Mouse (Mus musculus): Measurements from ENCODE around the gene Olfr577. TPM values are rescaled to one million over a fixed set of nuclear protein-coding genes. Genes with fewer than 3 reads are reported as not detected.

The Olfr577 gene
- polyA plus RNA-seq (2016; fragmentation: Nextera tagmentation; extraction: Ambion mirVana), result not detected in 2 replicates

- Histone ChIP-seq H3K9ac (no peak within 1 kb of the TSS), H3K9me3 (no peaks in the 10 kb centered on the region), H3K4me3 (no peak within 1 kb of the TSS), H3K27ac (no peak within 1 kb of the TSS), H3K36me3 (no peaks in the 10 kb centered on the region), H3K4me2 (replicated peaks) (no peak within 1 kb of the TSS), H3K27me3 (no peaks in the 10 kb centered on the region), H3K4me1 (no peaks in the 10 kb centered on the region)
- WGBS, result 77% methylated on average over 2 of the region's 2 CpGs
- no peak for ATAC-seq (ENCODE audit: insufficient number of reproducible peaks, insufficient read depth, low FRiP score, low TSS enrichment)
Measured at GRCm38 (mm10) chr7:102975843-102976242, at the start of gene Olfr577. Gene Olfr577 (minus strand): TSS chr7:102975943.

- Histone ChIP-seq H3K9me3 (no peaks in the 10 kb centered on the region), H3K4me2 (replicated peaks) (no peak within 1 kb of the TSS), H3K27ac (no peak within 1 kb of the TSS), H3K36me3 (no peaks in the 10 kb centered on the region), H3K27me3 (no peaks in the 10 kb centered on the region), H3K9ac (no peak within 1 kb of the TSS), H3K4me3 (no peak within 1 kb of the TSS), H3K4me1 (no peaks in the 10 kb centered on the region)
- WGBS, result 64% methylated on average over 3 of the region's 3 CpGs
- ATAC-seq (ENCODE audit: insufficient number of reproducible peaks, insufficient read depth, low FRiP score, low TSS enrichment), result no peak
Measured at GRCm38 (mm10) chr7:102989224-102989623, 13.5 kb upstream of the Olfr577 start, which contains the start of gene Olfr578. Gene Olfr578 (minus strand): TSS chr7:102989324.

- H3K36me3 ChIP-seq, result no peaks in the 10 kb centered on the region
- no peaks in the 10 kb centered on the region for H3K9me3 ChIP-seq
- H3K27ac ChIP-seq, result no peak overlapping the region
- no peaks in the 10 kb centered on the region for H3K4me1 ChIP-seq
- no peak overlapping the region for H3K9ac ChIP-seq
- WGBS, result 57% methylated on average over 1 of the region's 1 CpGs
- no peak for ATAC-seq (ENCODE audit: insufficient number of reproducible peaks, insufficient read depth, low FRiP score, low TSS enrichment)
- no peaks in the 10 kb centered on the region for H3K27me3 ChIP-seq
- no peak overlapping the region for H3K4me3 ChIP-seq
- no peak overlapping the region for H3K4me2 ChIP-seq (replicated peaks)
Measured at GRCm38 (mm10) chr7:102974399-102974798, 1.3 kb downstream of the Olfr577 start.

GRCm38 (mm10) chr7:102962360-102962759, 13.4 kb downstream of the Olfr577 start, which contains the start of gene Olfr576:
Gene Olfr576 (plus strand): TSS chr7:102962660.
- H3K4me1 ChIP-seq, result no peaks in the 10 kb centered on the region
- H3K36me3 ChIP-seq, result no peaks in the 10 kb centered on the region
- no peak for ATAC-seq (ENCODE audit: insufficient number of reproducible peaks, insufficient read depth, low FRiP score, low TSS enrichment)
- 38% methylated on average over 2 of the region's 2 CpGs for WGBS
- no peak within 1 kb of the TSS for H3K4me3 ChIP-seq
- no peak within 1 kb of the TSS for H3K27ac ChIP-seq
- H3K9me3 ChIP-seq, result no peaks in the 10 kb centered on the region
- H3K9ac ChIP-seq, result no peak within 1 kb of the TSS
- no peaks in the 10 kb centered on the region for H3K27me3 ChIP-seq
- no peak within 1 kb of the TSS for H3K4me2 ChIP-seq (replicated peaks)

- Histone ChIP-seq H3K9ac (no peak within 1 kb of the TSS), H3K27me3 (no peaks in the 10 kb centered on the region), H3K27ac (no peak within 1 kb of the TSS), H3K4me3 (no peak within 1 kb of the TSS), H3K36me3 (no peaks in the 10 kb centered on the region), H3K9me3 (no peaks in the 10 kb centered on the region), H3K4me2 (replicated peaks) (no peak within 1 kb of the TSS), H3K4me1 (no peaks in the 10 kb centered on the region)
- no peak for ATAC-seq (ENCODE audit: insufficient number of reproducible peaks, insufficient read depth, low FRiP score, low TSS enrichment)
- 67% methylated on average over 1 of the region's 1 CpGs for WGBS
Measured at GRCm38 (mm10) chr7:102958593-102958992, 17.1 kb downstream of the Olfr577 start, which contains the start of gene Olfr575. Gene Olfr575 (minus strand): TSS chr7:102958775.

- no peak overlapping the region for H3K4me2 ChIP-seq (replicated peaks)
- H3K9ac ChIP-seq, result no peak overlapping the region
- no peaks in the 10 kb centered on the region for H3K36me3 ChIP-seq
- no peaks in the 10 kb centered on the region for H3K27me3 ChIP-seq
- ATAC-seq (ENCODE audit: insufficient number of reproducible peaks, insufficient read depth, low FRiP score, low TSS enrichment), result no peak
- H3K27ac ChIP-seq, result no peak overlapping the region
- no peaks in the 10 kb centered on the region for H3K4me1 ChIP-seq
- WGBS, result 76% methylated on average over 3 of the region's 3 CpGs
- H3K9me3 ChIP-seq, result no peaks in the 10 kb centered on the region
- H3K4me3 ChIP-seq, result no peak overlapping the region
Measured at GRCm38 (mm10) chr7:102958137-102958536, 17.6 kb downstream of the Olfr577 start.

- Histone ChIP-seq H3K4me1 (no peaks in the 10 kb centered on the region), H3K9ac (no peak overlapping the region)
- WGBS, result 61% methylated on average over 1 of the region's 1 CpGs
Measured at GRCm38 (mm10) chr7:102950732-102951131, 25.0 kb downstream of the Olfr577 start.

GRCm38 (mm10) chr7:102948167-102948566, 27.6 kb downstream of the Olfr577 start, which contains the start of gene Olfr574:
Gene Olfr574 (plus strand): TSS chr7:102948467.
- WGBS, result 95% methylated on average over 1 of the region's 1 CpGs
- H3K27ac ChIP-seq, result no peak within 1 kb of the TSS
- no peaks in the 10 kb centered on the region for H3K27me3 ChIP-seq
- no peak within 1 kb of the TSS for H3K9ac ChIP-seq
- H3K4me3 ChIP-seq, result no peak within 1 kb of the TSS
- no peak for ATAC-seq (ENCODE audit: insufficient number of reproducible peaks, insufficient read depth, low FRiP score, low TSS enrichment)
- H3K36me3 ChIP-seq, result no peaks in the 10 kb centered on the region
- H3K4me2 ChIP-seq (replicated peaks), result no peak within 1 kb of the TSS
- H3K9me3 ChIP-seq, result no peaks in the 10 kb centered on the region
- H3K4me1 ChIP-seq, result no peaks in the 10 kb centered on the region

More at GRCm38 (mm10) chr7:102950732-102951131, 25.0 kb downstream of the Olfr577 start:
- Histone ChIP-seq H3K27ac (no peak overlapping the region), H3K4me3 (no peak overlapping the region), H3K4me2 (replicated peaks) (no peak overlapping the region), H3K27me3 (no peaks in the 10 kb centered on the region), H3K36me3 (no peaks in the 10 kb centered on the region), H3K9me3 (no peaks in the 10 kb centered on the region)
- ATAC-seq (ENCODE audit: insufficient number of reproducible peaks, insufficient read depth, low FRiP score, low TSS enrichment), result no peak

GRCm38 (mm10) chr7:102943417-102943816, 32.3 kb downstream of the Olfr577 start:
- no peaks in the 10 kb centered on the region for H3K36me3 ChIP-seq
- H3K27me3 ChIP-seq, result no peaks in the 10 kb centered on the region
- no peak overlapping the region for H3K4me3 ChIP-seq
- H3K4me2 ChIP-seq (replicated peaks), result no peak overlapping the region
- H3K4me1 ChIP-seq, result no peaks in the 10 kb centered on the region
- H3K9ac ChIP-seq, result no peak overlapping the region
- no peak overlapping the region for H3K27ac ChIP-seq
- no peaks in the 10 kb centered on the region for H3K9me3 ChIP-seq
- no peak for ATAC-seq (ENCODE audit: insufficient number of reproducible peaks, insufficient read depth, low FRiP score, low TSS enrichment)
- 87% methylated on average over 1 of the region's 1 CpGs for WGBS

GRCm38 (mm10) chr7:102942475-102942874, 33.3 kb downstream of the Olfr577 start, which contains the start of gene Olfr573-ps1:
Gene Olfr573-ps1 (minus strand): TSS chr7:102942575.
- Histone ChIP-seq H3K27me3 (no peaks in the 10 kb centered on the region), H3K9ac (no peak within 1 kb of the TSS), H3K4me1 (no peaks in the 10 kb centered on the region), H3K4me2 (replicated peaks) (no peak within 1 kb of the TSS), H3K36me3 (no peaks in the 10 kb centered on the region), H3K4me3 (no peak within 1 kb of the TSS), H3K27ac (no peak within 1 kb of the TSS), H3K9me3 (no peaks in the 10 kb centered on the region)
- WGBS, result 91% methylated on average over 2 of the region's 2 CpGs
- no peak for ATAC-seq (ENCODE audit: insufficient number of reproducible peaks, insufficient read depth, low FRiP score, low TSS enrichment)

GRCm38 (mm10) chr7:102927105-102927504, 48.6 kb downstream of the Olfr577 start:
- ATAC-seq (ENCODE audit: insufficient number of reproducible peaks, insufficient read depth, low FRiP score, low TSS enrichment), result no peak
- H3K9ac ChIP-seq, result no peak overlapping the region
- no peaks in the 10 kb centered on the region for H3K9me3 ChIP-seq

GRCm38 (mm10) chr7:102924109-102924508, 51.6 kb downstream of the Olfr577 start, which contains the start of gene Olfr572:
Gene Olfr572 (plus strand): TSS chr7:102924409.
- Histone ChIP-seq H3K36me3 (no peaks in the 10 kb centered on the region), H3K27ac (no peak within 1 kb of the TSS), H3K9ac (no peak within 1 kb of the TSS), H3K9me3 (no peaks in the 10 kb centered on the region), H3K27me3 (no peaks in the 10 kb centered on the region), H3K4me1 (no peaks in the 10 kb centered on the region), H3K4me2 (replicated peaks) (no peak within 1 kb of the TSS), H3K4me3 (no peak within 1 kb of the TSS)
- ATAC-seq (ENCODE audit: insufficient number of reproducible peaks, insufficient read depth, low FRiP score, low TSS enrichment), result no peak
- WGBS, result 61% methylated on average over 1 of the region's 1 CpGs

More at GRCm38 (mm10) chr7:102927105-102927504, 48.6 kb downstream of the Olfr577 start:
- Histone ChIP-seq H3K4me1 (no peaks in the 10 kb centered on the region), H3K27ac (no peak overlapping the region), H3K4me3 (no peak overlapping the region), H3K27me3 (no peaks in the 10 kb centered on the region), H3K4me2 (replicated peaks) (no peak overlapping the region), H3K36me3 (no peaks in the 10 kb centered on the region)
- WGBS, result 78% methylated on average over 3 of the region's 3 CpGs

All from embryonic facial prominence, embryonic 12.5 days (tissue).